Mouse (Mus musculus): ENCODE measurements around the gene Rngtt. TPM values are rescaled to one million over a fixed set of nuclear protein-coding genes. Genes with fewer than 3 reads are reported as not detected.

Gene Rngtt
- polyA plus RNA-seq, 1 experiment from 2014 or later, result 26.7 TPM

GRCm38 (mm10) chr4:33491108-33491507 is 181.0 kb downstream of the Rngtt start:
- Histone ChIP-seq H3K36me3 (ENCODE audit: control insufficient read depth, insufficient read depth, low read length) (no peaks in the 10 kb centered on the region), H3K4me3 (ENCODE audit: low read length) (no peak overlapping the region), H3K9ac (ENCODE audit: low read depth, low read length) (no peak overlapping the region), H3K27ac (ENCODE audit: low read depth, low read length) (no peak overlapping the region), H3K27me3 (ENCODE audit: control insufficient read depth, insufficient read depth, low read length) (no peaks in the 10 kb centered on the region), H3K4me2 (replicated peaks; ENCODE audit: low read depth, low read length) (no peak overlapping the region), H3K4me1 (ENCODE audit: control insufficient read depth, insufficient read depth, low read length) (no peaks in the 10 kb centered on the region; the same call in 1 of the 2 replicates), H3K9me3 (ENCODE audit: control insufficient read depth, low read length) (no peaks in the 10 kb centered on the region)
- 97% methylated on average over 1 of the region's 1 CpGs for WGBS
- ATAC-seq (ENCODE audit: low FRiP score, low TSS enrichment), result no peak

GRCm38 (mm10) chr4:33494377-33494776 is 184.3 kb downstream of the Rngtt start:
- Histone ChIP-seq H3K9ac (ENCODE audit: low read depth, low read length) (no peak overlapping the region), H3K27ac (ENCODE audit: low read depth, low read length) (no peak overlapping the region), H3K4me2 (replicated peaks; ENCODE audit: low read depth, low read length) (no peak overlapping the region), H3K9me3 (ENCODE audit: control insufficient read depth, low read length) (no peaks in the 10 kb centered on the region), H3K4me3 (ENCODE audit: low read length) (no peak overlapping the region), H3K27me3 (ENCODE audit: control insufficient read depth, insufficient read depth, low read length) (no peaks in the 10 kb centered on the region), H3K4me1 (ENCODE audit: control insufficient read depth, insufficient read depth, low read length) (no peaks in the 10 kb centered on the region; the same call in 1 of the 2 replicates), H3K36me3 (ENCODE audit: control insufficient read depth, insufficient read depth, low read length) (no peaks in the 10 kb centered on the region)
- ATAC-seq (ENCODE audit: low FRiP score, low TSS enrichment), result no peak
- 93% methylated on average over 2 of the region's 2 CpGs for WGBS

DNA sequence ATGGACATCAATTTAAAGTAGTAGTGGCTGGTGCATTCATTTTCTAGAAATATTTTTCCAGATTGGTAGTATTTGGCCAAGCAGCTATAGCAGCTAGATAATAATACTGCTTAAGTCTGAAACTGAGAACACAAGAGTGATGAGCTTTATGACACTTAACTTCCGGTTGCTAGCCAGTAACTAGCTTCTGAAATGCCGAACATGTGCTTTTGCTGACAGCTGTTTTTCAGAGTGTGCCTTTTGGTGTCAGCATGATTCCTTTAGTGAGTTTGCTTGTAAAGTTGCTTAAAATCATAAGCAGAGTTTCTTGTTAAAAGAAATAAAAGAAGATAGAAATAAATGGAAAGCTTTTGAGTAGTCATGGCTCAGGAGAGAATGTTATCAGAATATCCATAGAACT is 186.9 kb downstream of the Rngtt start:
- ATAC-seq (ENCODE audit: low FRiP score, low TSS enrichment), result no peak
- no peak overlapping the region for H3K4me2 ChIP-seq (replicated peaks; ENCODE audit: low read depth, low read length)
- peaks cover 7% of the 10 kb centered on the region; the same call in 1 of the 2 replicates for H3K36me3 ChIP-seq (ENCODE audit: control insufficient read depth, insufficient read depth, low read length)
- no peak overlapping the region for H3K27ac ChIP-seq (ENCODE audit: low read depth, low read length)
- no peak overlapping the region for H3K4me3 ChIP-seq (ENCODE audit: low read length)
- 64% methylated on average over 2 of the region's 2 CpGs for WGBS
- no peaks in the 10 kb centered on the region for H3K4me1 ChIP-seq (ENCODE audit: control insufficient read depth, insufficient read depth, low read length)
- no peaks in the 10 kb centered on the region for H3K27me3 ChIP-seq (ENCODE audit: control insufficient read depth, insufficient read depth, low read length)
- H3K9me3 ChIP-seq (ENCODE audit: control insufficient read depth, low read length), result no peaks in the 10 kb centered on the region
- no peak overlapping the region for H3K9ac ChIP-seq (ENCODE audit: low read depth, low read length)

- no peak for ATAC-seq (ENCODE audit: low FRiP score, low TSS enrichment)
- Histone ChIP-seq H3K9me3 (ENCODE audit: control insufficient read depth, low read length) (no peaks in the 10 kb centered on the region), H3K36me3 (ENCODE audit: control insufficient read depth, insufficient read depth, low read length) (peaks cover 11% of the 10 kb centered on the region; the same call in 1 of the 2 replicates), H3K4me3 (ENCODE audit: low read length) (no peak overlapping the region), H3K4me1 (ENCODE audit: control insufficient read depth, insufficient read depth, low read length) (no peaks in the 10 kb centered on the region), H3K27me3 (ENCODE audit: control insufficient read depth, insufficient read depth, low read length) (no peaks in the 10 kb centered on the region), H3K4me2 (replicated peaks; ENCODE audit: low read depth, low read length) (no peak overlapping the region), H3K27ac (ENCODE audit: low read depth, low read length) (no peak overlapping the region), H3K9ac (ENCODE audit: low read depth, low read length) (no peak overlapping the region)
Observed at GRCm38 (mm10) chr4:33497657-33498056, 187.5 kb downstream of the Rngtt start.

GRCm38 (mm10) chr4:33498160-33498874 is 188.2 kb downstream of the Rngtt start:
- 94% methylated on average over 4 of the region's 4 CpGs for whole genome bisulfite sequencing

DNA sequence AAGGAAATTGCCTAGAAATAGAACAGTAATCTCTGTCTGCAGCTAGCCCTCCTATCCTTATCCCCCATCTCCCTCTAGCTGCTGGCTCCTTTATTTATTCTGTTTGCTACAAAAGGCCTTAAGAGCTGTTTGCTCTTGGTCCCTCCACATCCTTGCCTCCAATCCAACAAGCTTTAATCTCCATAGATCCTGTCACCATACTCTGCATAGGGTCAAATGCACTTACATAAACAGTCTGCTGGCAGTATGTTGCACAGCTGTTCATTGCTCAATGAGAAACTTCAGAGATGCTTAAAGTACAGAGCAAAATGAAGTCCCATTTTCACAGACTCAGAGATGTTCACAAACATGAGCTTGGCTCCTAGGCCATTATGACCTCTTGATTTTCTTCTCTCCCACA is 196.5 kb downstream of the Rngtt start:
- no peak overlapping the region for H3K9ac ChIP-seq (ENCODE audit: low read depth, low read length)

More at GRCm38 (mm10) chr4:33498160-33498874, 188.2 kb downstream of the Rngtt start:
- no peak overlapping the region for H3K4me2 ChIP-seq (replicated peaks; ENCODE audit: low read depth, low read length)
- H3K9me3 ChIP-seq (ENCODE audit: control insufficient read depth, low read length), result no peaks in the 10 kb centered on the region
- H3K36me3 ChIP-seq (ENCODE audit: control insufficient read depth, insufficient read depth, low read length), result peaks cover 11% of the 10 kb centered on the region; the same call in 1 of the 2 replicates
- no peak overlapping the region for H3K9ac ChIP-seq (ENCODE audit: low read depth, low read length)
- no peaks in the 10 kb centered on the region for H3K27me3 ChIP-seq (ENCODE audit: control insufficient read depth, insufficient read depth, low read length)
- H3K4me3 ChIP-seq (ENCODE audit: low read length), result no peak overlapping the region
- H3K4me1 ChIP-seq (ENCODE audit: control insufficient read depth, insufficient read depth, low read length), result no peaks in the 10 kb centered on the region
- no peak overlapping the region for H3K27ac ChIP-seq (ENCODE audit: low read depth, low read length)
- ATAC-seq (ENCODE audit: low FRiP score, low TSS enrichment), result no peak

GRCm38 (mm10) chr4:33510544-33510943 is 200.4 kb downstream of the Rngtt start:
- no peak for ATAC-seq (ENCODE audit: low FRiP score, low TSS enrichment)
- Histone ChIP-seq H3K27ac (ENCODE audit: low read depth, low read length) (no peak overlapping the region), H3K4me1 (ENCODE audit: control insufficient read depth, insufficient read depth, low read length) (no peaks in the 10 kb centered on the region), H3K4me2 (replicated peaks; ENCODE audit: low read depth, low read length) (no peak overlapping the region), H3K4me3 (ENCODE audit: low read length) (no peak overlapping the region), H3K27me3 (ENCODE audit: control insufficient read depth, insufficient read depth, low read length) (no peaks in the 10 kb centered on the region), H3K9me3 (ENCODE audit: control insufficient read depth, low read length) (no peaks in the 10 kb centered on the region), H3K9ac (ENCODE audit: low read depth, low read length) (no peak overlapping the region), H3K36me3 (ENCODE audit: control insufficient read depth, insufficient read depth, low read length) (no peaks in the 10 kb centered on the region; the same call in 1 of the 2 replicates)
- WGBS, result 79% methylated on average over 10 of the region's 10 CpGs

More for the DNA sequence above, 196.5 kb downstream of the Rngtt start:
- Histone ChIP-seq H3K9me3 (ENCODE audit: control insufficient read depth, low read length) (no peaks in the 10 kb centered on the region), H3K4me3 (ENCODE audit: low read length) (no peak overlapping the region), H3K4me1 (ENCODE audit: control insufficient read depth, insufficient read depth, low read length) (no peaks in the 10 kb centered on the region), H3K4me2 (replicated peaks; ENCODE audit: low read depth, low read length) (no peak overlapping the region), H3K27me3 (ENCODE audit: control insufficient read depth, insufficient read depth, low read length) (no peaks in the 10 kb centered on the region), H3K36me3 (ENCODE audit: control insufficient read depth, insufficient read depth, low read length) (peaks cover 6% of the 10 kb centered on the region; the same call in 1 of the 2 replicates), H3K27ac (ENCODE audit: low read depth, low read length) (no peak overlapping the region)
- no peak for ATAC-seq (ENCODE audit: low FRiP score, low TSS enrichment)

DNA sequence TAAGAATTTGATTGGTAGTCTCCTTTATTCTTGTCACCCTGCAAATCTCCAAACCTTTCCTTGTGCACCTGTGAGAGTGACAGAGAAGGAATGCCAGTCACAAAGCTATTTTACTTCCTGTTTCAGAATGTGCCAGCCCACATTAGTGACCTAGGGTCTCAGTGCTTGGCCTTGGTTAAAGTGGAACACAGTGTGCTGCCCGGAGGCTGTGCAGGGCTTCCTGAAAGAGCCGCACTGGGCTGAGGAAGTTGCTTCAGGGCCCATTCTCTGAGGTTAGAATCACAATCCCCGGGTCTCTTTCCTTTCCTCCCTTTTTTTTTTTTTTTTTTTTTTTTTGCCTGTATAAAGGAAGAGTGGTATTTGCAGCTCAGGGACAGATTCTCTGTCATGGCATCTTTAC is 203.3 kb downstream of the Rngtt start:
- Histone ChIP-seq H3K27me3 (ENCODE audit: control insufficient read depth, insufficient read depth, low read length) (no peaks in the 10 kb centered on the region), H3K36me3 (ENCODE audit: control insufficient read depth, insufficient read depth, low read length) (no peaks in the 10 kb centered on the region), H3K9ac (ENCODE audit: low read depth, low read length) (no peak overlapping the region), H3K4me2 (replicated peaks; ENCODE audit: low read depth, low read length) (no peak overlapping the region), H3K9me3 (ENCODE audit: control insufficient read depth, low read length) (no peaks in the 10 kb centered on the region), H3K4me1 (ENCODE audit: control insufficient read depth, insufficient read depth, low read length) (no peaks in the 10 kb centered on the region), H3K27ac (ENCODE audit: low read depth, low read length) (no peak overlapping the region), H3K4me3 (ENCODE audit: low read length) (no peak overlapping the region)
- ATAC-seq (ENCODE audit: low FRiP score, low TSS enrichment), result no peak
- 62% methylated on average over 3 of the region's 3 CpGs for whole genome bisulfite sequencing

GRCm38 (mm10) chr4:33514108-33515000 is 204.2 kb downstream of the Rngtt start:
- Histone ChIP-seq H3K9me3 (ENCODE audit: control insufficient read depth, low read length) (no peaks in the 10 kb centered on the region), H3K4me3 (ENCODE audit: low read length) (no peak overlapping the region), H3K27me3 (ENCODE audit: control insufficient read depth, insufficient read depth, low read length) (no peaks in the 10 kb centered on the region), H3K4me1 (ENCODE audit: control insufficient read depth, insufficient read depth, low read length) (no peaks in the 10 kb centered on the region), H3K4me2 (replicated peaks; ENCODE audit: low read depth, low read length) (no peak overlapping the region), H3K36me3 (ENCODE audit: control insufficient read depth, insufficient read depth, low read length) (no peaks in the 10 kb centered on the region), H3K27ac (ENCODE audit: low read depth, low read length) (no peak overlapping the region), H3K9ac (ENCODE audit: low read depth, low read length) (no peak overlapping the region)
- no peak for ATAC-seq (ENCODE audit: low FRiP score, low TSS enrichment)
- 85% methylated on average over 10 of the region's 10 CpGs for WGBS
